14 mouse cellular contexts compared by ENCODE assay signal in genomic region chr16:6754847-6755246, GRCm38 (mm10).
DNase-seq lines count a peak whose midpoint lies in the region; ATAC-seq lines count a peak whose summit lies in the region.
"Had no signal": no experiment of that assay in that cellular context is flagged by ENCODE, and none has a peak within 500 bp of the region (broad histone marks: within the 10 kb centered on the region; RNA-seq: fewer than 3 reads in every experiment).

No protein-coding gene starts in this region.

- H3K27ac ChIP-seq in neural tube, embryonic 14.5 days (ENCODE audit: low read depth, low read length), result no peak overlapping the region
- H3K27ac ChIP-seq: heart, adult 2 months had no signal

- H3K9ac ChIP-seq in neural tube, embryonic 14.5 days (replicated peaks; ENCODE audit: low read depth, low read length), result no peak overlapping the region
- H3K9ac ChIP-seq: lung, embryonic 14.5 days had no signal

- H3K9me3 ChIP-seq in neural tube, embryonic 14.5 days (ENCODE audit: control insufficient read depth, low read length), result no peaks in the 10 kb centered on the region

- intact Hi-C loops in heart, postnatal 25 days (cut with DNase I), result no loop called here

- ATAC-seq in frontal cortex, adult (ENCODE audit: low TSS enrichment), result peak; percentile 81
- ATAC-seq in neural tube, embryonic 14.5 days (ENCODE audit: low read depth), result peak; percentile 34; the same call in 1 of the 2 replicates
- ATAC-seq: hindbrain, embryonic 16.5 days had no signal

- no peaks in the 10 kb centered on the region for H3K36me3 ChIP-seq in neural tube, embryonic 14.5 days (ENCODE audit: control insufficient read depth, insufficient read depth, low read length)

- no peaks in the 10 kb centered on the region for H3K27me3 ChIP-seq in neural tube, embryonic 14.5 days (ENCODE audit: control insufficient read depth, insufficient read depth, low read length)

- peaks cover 4% of the 10 kb centered on the region; the same call in 1 of the 2 replicates for H3K4me1 ChIP-seq in neural tube, embryonic 14.5 days (ENCODE audit: control insufficient read depth, insufficient read depth, low read length)

- no peak for DNase-seq in frontal cortex, postnatal 25 days (ENCODE audit: low spot score in 2 of 2)
- DNase-seq in neural tube, embryonic 10.5 days (ENCODE audit: extremely low spot score, low spot score), result no peak
- peak; percentile 40 to 57 for DNase-seq in left cerebral cortex, adult 9 months (ENCODE audit: low spot score in 2 of 2)
- peak; percentile 2 for DNase-seq in skeletal muscle tissue, adult 2 months (ENCODE audit: low read depth, low spot score)
- no peak for DNase-seq in heart, postnatal 25 days (ENCODE audit: low spot score)
- no peak for DNase-seq in spleen, postnatal 14 days (ENCODE audit: low spot score in 2 of 2)
- DNase-seq: adrenal gland, adult 2 months; cerebellum, adult 8-10 months; heart, adult 2 months; lung, embryonic 14.5 days had no signal

- H3K4me3 ChIP-seq in neural tube, embryonic 14.5 days (ENCODE audit: low read depth, low read length), result no peak overlapping the region
- H3K4me3 ChIP-seq: heart, adult 2 months; myocyte had no signal

- WGBS in neural tube, embryonic 14.5 days, result 66% methylated on average over 3 of the region's 3 CpGs

- no peak overlapping the region for H3K4me2 ChIP-seq in neural tube, embryonic 14.5 days (ENCODE audit: low read depth, low read length)
- H3K4me2 ChIP-seq: lung, embryonic 14.5 days had no signal

Comparison
In these comparisons a context has a peak if more than half of its experiments do, and no peak if none do; other contexts are left out.
1. DNase-seq: peak in left cerebral cortex, adult 9 months (2 of 2) and skeletal muscle tissue, adult 2 months (single experiment); none in frontal cortex, postnatal 25 days (0 of 2), neural tube, embryonic 10.5 days (single experiment), heart, postnatal 25 days (single experiment) and spleen, postnatal 14 days (0 of 2).